Mouse (Mus musculus) frontal cortex, postnatal 25 days (tissue): Measurements from ENCODE around the gene Ascl5.

Experiments
- DNase-seq, 2 experiments: peaks; one replicate each; pipeline ENCODE4 v3.0.0; 2022; ENCODE audit warnings: low spot score in 2 of 2

The Ascl5 gene

GRCm38 (mm10) chr1:136050312-136051012 is at the start of gene Ascl5:
Gene Ascl5 (plus strand): TSS chr1:136050804.
- DNase-seq, result no peak

DNA sequence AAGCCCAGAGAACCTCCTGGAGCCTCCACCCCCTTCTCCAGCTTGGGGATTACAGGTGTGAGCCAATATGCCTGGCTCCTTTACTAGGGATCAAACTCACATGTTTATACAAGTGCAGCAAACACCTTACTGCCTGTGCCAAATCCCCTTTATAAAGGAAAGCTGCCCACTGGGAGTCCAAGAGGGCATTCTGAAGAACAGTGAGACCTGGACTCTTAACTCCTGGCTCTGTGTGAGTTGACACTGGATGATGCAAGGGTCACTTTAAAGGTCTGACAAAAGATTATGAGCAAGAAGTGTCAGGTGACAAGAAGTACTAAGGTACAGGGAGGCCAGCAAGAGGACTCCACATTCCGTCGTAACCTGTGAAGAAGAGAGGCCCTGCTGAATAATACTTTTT is 49.2 kb upstream of the Ascl5 start:
- DNase-seq, result no peak

GRCm38 (mm10) chr1:136006292-136006748 is 44.3 kb upstream of the Ascl5 start, which contains the start of gene Igfn1:
Gene Igfn1 (minus strand): TSS chr1:136006342.
- DNase-seq, result no peak

- DNase-seq, result peak; percentile 28 to 32
Measured at GRCm38 (mm10) chr1:136007211-136008158, 43.1 kb upstream of the Ascl5 start, which contains the start of gene Tmem9. Gene Tmem9 (plus strand): TSS chr1:136008150.

GRCm38 (mm10) chr1:136008159-136008533 is 42.5 kb upstream of the Ascl5 start:
- no peak for DNase-seq

- DNase-seq, result no peak
Measured at GRCm38 (mm10) chr1:136010247-136010646, 40.4 kb upstream of the Ascl5 start.

DNA sequence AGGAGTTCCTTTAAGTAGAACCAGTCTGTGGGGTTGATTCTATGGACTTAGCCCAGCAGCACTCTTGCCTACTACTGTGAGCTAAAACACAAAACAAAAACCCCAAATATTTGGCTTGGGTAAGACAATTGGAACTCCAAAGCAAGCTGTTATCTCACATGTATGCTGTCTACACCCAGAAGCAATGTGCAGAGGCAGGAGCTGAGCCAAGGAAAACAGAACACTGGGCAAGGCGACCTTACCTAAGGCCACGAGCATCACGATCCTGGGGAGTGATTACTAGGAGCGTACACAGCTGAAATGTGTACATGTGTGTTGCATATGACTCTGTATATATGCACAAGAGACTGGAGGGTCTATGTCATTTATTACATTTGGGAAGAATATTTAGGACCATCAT is 37.1 kb upstream of the Ascl5 start:
- no peak for DNase-seq

- DNase-seq, result no peak
Measured at GRCm38 (mm10) chr1:136014796-136015502, 35.7 kb upstream of the Ascl5 start.

DNA sequence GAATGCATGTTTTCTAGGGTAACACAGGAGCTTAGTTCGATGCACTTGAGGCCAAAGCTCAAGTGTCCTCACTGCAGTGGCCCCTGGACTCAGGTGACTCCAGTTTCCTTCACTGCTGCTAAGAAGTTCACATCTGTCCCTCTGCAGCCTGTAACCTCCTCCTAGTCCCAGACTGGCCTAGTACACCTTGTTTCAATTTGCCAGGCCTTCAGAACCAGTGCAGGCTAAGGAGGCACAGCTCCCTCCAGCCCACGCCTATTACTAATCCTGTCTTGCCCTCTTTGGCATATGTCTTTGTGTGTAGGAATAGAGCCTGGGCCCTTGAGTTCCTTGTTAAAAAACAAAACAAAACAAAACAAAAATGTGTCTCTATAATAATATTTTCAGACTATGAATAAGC is 33.3 kb upstream of the Ascl5 start:
- no peak for DNase-seq

- peak; percentile 74 to 87 for DNase-seq
Measured at GRCm38 (mm10) chr1:136017907-136018313, 32.7 kb upstream of the Ascl5 start.

DNA sequence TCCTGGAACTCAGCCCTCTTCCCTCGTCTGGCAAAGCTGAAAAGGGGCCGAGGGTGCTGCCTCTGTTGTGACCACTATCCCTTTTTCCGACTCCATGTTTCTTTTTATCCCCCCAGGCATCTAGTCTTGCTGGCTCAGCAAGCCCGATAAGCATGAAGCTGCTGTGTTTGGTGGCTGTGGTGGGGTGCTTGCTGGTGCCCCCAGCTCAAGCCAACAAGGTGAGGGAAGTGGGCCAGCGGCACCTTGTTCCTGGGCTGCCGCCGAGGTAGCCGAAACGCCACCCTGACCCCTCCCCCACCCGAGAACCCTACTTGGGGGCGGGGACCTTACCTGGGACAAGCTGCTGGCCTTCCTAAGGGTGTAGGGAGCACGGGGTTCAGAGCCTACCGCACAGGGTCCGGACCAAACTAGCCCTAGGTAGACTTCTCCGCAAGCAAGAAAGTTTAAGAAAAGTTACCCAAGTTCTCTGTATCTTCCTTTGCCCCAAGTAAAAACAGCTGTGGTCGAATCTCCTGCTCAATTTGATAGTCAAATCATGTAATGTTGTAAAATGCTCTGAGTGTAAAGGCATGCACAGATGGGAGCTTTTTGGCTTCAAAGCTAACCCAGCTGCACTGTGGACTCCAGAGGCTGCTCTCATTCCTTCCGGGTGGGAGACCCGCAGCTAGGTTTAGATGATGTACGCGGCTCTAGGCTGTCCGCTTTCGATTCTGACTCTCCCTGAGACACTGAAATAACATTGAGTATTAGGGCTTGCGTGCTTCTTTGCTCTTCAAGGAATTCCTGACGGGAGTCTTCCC is 32.0 kb upstream of the Ascl5 start:
- no peak for DNase-seq

- DNase-seq, result no peak
Measured at GRCm38 (mm10) chr1:136030201-136030600, 20.4 kb upstream of the Ascl5 start.

DNA sequence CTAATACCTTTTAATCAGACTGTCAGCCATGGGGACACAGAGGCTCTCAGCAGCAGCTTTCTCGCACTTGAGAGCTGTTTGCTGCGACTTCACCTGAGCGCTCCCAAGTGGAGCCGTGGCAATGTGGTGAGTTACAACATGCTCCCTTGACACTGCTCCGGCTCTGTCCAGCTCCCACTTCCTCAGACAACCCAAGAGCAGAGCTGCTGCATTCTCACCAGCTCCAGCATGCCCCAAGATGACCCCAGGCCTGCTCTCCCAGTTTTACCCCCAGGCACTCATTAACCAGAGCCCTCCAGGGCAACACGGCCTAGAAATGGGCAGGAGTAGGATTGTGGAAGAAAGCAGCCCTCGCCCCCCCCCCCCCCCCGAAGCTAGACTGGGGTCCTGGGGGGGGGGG is 18.9 kb upstream of the Ascl5 start:
- DNase-seq, result no peak

- no peak for DNase-seq
Measured at GRCm38 (mm10) chr1:136032961-136033360, 17.6 kb upstream of the Ascl5 start.

DNA sequence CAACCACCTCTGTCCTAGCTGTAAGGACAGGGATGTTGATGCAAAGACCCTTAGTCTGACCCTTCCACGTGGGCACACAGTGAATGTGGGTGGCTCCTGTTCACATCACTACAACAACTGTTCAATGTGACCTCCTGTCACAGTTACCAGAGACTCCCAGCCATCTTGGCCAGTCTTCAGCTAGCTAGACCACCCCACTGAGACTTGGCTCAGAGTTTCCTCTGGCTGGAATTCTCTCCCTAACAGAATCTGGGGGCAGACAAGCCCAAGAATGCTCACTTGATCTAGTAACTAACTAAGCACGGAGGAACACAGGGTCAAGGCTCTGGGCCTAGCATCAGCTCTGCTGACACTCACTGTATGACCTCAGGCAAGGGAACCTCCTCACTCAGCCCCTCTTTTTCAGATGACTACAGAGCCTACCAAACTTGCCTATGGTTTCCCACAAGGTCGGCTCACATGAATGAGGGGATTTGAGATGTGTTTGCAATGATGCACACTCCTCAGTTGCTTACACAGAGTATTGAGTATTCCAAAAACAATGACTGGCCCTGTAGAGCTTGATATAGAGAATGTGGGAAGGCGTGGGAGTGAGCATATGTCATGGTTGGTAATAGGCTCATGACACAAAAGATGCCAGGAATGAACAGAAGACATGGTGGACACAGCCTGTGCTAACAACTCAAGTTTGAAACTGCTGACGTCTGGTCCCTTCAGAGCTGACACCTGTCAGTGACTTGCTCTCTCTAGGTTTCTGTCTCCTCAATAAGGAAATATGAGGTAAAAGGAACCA is 11.7 kb upstream of the Ascl5 start:
- no peak for DNase-seq

- DNase-seq, result no peak
Measured at GRCm38 (mm10) chr1:136040452-136040851, 10.2 kb upstream of the Ascl5 start.

- no peak for DNase-seq
Measured at GRCm38 (mm10) chr1:136040874-136041273, 9.7 kb upstream of the Ascl5 start.

GRCm38 (mm10) chr1:136045774-136046173 is 4.8 kb upstream of the Ascl5 start:
- peak in 1 of 2 experiments; percentile 51 for DNase-seq

- DNase-seq, result no peak
Measured at GRCm38 (mm10) chr1:136047432-136047831, 3.2 kb upstream of the Ascl5 start.

DNA sequence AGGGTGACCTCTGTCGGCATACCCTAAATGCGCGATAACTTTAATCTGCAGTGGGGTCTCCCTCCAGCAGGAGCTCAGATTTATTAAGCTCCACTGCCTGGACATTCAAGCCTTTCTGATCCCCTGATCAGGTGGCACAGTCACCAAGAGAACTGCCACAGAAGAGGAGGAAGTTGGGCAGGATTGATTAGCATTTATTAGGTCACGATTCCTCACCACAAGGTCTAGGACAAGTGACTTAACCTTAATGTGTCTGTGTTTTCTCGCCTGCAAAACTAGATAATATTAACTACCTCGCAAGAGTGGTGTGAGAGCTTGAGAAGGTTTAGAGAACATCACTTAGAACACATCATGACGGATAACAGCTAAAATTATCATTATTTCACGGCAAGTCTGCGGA is 2.7 kb upstream of the Ascl5 start:
- DNase-seq, result no peak

DNA sequence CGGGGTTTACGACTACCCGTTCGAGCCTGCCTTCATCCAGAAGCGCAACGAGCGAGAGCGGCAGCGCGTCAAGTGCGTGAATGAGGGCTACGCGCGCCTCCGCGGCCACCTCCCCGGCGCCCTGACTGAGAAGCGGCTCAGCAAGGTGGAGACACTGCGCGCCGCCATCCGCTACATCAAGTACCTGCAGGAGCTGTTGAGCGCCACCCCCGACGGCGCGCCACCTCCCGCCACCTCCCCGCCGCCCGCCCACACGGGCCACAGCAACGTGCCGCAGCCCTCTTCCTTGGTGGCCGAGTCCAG is 360 bp downstream of the Ascl5 start:
- no peak for DNase-seq
